Mouse (Mus musculus): Measurements from ENCODE around the gene Notch1. TPM values are rescaled to one million over a fixed set of nuclear protein-coding genes. Genes with fewer than 3 reads are reported as not detected.

Gene Notch1
- total RNA-seq, 2 experiments from 2014 or later: 6.1 to 10.0 TPM

DNA sequence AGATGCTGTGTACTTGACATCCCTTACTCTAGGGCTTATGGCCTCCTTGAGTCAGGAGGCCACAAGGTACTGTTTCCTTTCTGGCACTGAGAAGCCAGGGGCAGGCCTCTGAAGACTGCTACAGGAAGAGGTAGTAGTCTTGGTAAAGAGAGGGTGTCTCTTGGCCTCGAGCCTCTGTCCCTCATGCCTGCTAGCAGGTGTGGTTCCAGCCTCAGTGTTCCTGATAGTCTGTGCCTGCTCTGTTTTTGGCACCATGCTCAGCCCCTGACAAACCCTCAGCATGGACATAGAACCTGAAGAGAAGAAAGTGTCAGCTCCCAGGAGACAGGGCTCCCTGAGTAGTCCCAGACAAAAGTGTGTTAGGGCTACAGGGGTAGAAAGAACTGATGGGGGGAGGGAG lies 69.0 kb downstream of the Notch1 start:
- no peak for DNase-seq (ENCODE audit: low spot score)

DNA sequence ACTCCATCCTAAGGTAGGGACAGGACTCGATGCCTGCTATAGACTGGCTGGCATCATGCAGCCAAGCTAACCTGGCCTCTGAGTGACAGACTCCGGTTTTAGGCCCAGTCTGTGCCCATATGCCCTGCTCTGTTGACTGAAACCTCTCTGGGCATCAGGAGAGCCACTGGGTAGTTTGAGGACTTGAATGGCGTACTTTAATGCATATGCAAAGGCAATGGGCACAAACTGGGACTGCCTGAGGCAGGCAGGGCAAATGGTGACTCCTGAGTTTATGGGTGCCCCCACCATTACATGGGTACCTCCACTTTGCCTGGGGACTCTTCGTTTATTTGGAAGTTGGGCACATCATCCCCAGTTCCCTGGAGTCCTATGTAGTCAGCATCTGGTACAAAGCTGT lies 69.8 kb downstream of the Notch1 start:
- DNase-seq (ENCODE audit: low spot score): no peak

DNA sequence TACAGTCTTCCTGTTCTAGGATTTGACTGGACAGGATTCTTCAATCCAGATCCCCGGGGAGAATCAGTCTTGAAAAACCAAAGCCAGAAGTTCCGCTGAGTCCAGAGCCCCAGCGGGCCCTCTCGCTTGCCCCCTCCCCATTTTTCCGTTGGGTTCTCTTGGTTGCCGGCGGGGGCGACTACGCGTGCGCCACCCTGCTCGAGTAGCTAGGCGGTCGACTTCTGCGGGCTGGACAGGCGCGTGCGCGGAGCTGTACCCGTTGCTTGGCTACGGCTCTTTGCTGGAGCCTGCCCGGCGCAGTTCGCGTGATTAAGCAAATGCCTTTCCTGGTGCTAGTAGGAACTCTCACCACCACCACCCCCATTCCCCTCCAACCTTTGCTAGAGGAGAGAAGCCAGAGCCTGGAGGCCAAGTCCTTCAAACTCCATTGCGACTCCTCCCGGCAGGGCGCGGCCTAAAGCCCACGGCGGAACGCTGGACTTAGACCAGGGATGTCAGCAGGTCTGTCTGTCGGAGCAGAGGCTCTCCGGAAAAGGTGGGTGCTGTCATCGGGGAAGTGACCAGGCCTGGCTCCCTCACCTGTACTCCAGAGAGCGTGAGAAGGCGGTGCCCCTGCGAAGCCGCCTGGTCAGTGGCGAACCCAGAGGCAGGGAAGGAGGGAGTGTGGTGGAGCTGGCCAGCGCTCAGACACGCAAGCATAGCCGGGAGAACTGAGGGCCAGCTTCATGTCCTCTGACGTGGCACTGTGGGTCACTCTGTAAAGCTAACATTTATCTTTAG lies 70.6 kb downstream of the Notch1 start:
- DNase-seq (ENCODE audit: low spot score): peak; percentile 91

DNA sequence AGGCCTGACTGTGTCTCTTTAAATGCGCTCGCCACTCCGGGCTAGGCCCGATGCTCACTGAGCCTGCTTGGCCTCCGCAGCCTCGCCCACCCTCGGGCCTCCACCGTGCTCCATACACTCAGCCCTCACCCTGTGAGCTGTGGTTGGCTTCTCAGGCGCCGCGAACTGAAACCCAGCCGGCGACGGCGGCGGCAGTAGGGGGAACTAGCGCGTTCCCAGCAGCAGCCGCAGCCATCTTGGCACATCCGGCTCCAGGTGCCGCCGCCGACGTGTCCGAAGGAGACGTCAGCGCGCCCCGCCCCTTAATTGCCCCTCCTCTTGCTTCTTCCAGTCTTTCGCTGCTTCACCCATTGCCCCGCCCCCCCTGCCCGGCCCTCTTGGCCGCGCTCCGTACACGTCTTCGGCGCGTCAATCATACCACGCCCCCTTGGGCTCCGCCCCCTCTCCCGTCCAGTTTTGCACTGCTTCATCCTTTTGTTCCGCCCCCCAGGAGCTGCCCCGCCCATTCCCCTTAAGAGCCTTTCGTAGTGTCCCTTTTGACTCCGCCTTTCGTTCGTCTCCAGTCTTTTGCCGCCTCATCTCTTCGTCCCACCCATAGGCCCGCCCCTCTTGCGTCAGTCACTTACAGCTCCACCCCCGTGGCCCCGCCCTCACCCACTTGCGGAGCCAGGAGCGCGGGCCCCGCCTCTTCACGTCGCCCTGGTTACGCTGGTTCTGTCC lies 71.4 kb downstream of the Notch1 start, which contains the start of gene Sec16a:
TSS of gene Sec16a (minus strand) at position 271 of the 720 bp plus-strand sequence.
- peak; percentile 100 for DNase-seq (ENCODE audit: low spot score)

DNA sequence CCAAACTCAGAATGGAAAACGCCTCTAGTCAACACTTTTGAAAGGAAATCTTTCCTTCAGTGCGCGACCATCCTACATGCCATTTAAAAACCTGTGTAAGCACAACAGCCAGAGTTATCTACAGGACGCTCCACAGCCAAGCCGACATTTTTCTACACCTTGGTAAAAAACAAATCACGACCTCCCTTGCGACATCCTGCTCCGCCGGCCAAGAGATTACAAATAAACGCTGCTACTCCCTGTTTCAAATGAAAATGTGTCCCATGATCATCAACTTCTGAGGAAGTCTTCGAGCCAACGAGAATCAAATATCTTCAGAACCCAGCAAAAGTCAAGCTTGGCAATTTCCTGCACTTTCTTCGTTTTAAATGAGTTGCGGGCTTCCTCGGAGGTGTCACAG lies 72.1 kb downstream of the Notch1 start:
- no peak for DNase-seq (ENCODE audit: low spot score)

DNA sequence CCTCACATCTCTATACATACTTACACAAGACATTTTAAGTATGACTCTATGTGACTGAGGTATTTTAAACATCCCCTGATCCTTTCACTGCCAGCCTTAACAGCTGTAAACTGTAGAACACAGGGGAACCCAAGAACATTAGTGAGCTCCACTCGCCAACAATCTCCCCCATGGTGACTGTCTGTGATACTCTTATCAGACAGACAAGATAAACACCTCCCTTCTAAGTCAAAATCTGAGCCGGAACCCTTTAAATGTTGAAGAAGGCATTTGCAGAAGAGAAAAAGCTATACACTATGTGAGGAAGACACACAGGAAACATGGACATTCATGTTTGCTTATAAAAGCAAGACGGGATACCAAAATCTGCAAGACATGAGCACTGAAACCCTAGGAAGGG lies 72.6 kb downstream of the Notch1 start:
- no peak for DNase-seq (ENCODE audit: low spot score)

DNA sequence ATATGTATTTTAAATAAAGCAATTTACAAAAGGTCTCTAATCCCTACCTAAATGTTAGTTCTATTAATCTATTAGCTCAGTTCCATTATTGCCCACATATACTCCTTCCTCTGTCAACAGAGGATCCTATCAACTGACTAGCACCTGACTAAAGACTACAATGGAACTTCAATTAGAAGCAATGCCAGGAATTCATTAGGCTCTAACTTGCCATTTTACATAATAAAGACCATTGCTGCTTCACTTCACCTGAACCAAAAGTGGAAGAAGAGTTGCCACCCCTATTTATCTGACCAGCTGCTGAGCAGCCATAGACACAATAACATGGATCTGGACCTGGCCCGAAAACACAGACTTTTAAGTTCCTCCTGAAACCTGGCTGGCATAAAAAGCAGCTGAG lies 73.6 kb downstream of the Notch1 start:
- DNase-seq (ENCODE audit: low spot score): no peak

DNA sequence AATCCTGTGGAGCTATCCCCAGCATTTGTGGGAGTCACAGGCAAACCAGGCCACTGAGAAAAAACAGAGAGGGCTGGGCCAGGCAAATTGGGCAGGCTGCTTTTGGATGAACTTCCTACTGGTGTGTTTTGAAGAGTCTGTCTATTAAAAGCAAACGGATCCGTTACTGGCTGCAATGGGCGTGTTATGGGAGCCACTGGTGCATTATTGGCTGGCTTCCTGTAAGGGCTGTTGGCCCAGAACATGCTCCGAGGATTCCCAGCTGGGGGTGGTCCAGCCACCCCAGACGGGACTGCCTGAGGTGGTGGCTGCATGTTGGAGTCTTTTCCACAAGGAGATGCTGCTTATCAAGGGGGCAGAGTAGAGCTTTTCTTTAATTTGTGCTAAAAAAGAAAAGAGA lies 74.8 kb downstream of the Notch1 start:
- peak; percentile 71 for DNase-seq (ENCODE audit: low spot score)

DNA sequence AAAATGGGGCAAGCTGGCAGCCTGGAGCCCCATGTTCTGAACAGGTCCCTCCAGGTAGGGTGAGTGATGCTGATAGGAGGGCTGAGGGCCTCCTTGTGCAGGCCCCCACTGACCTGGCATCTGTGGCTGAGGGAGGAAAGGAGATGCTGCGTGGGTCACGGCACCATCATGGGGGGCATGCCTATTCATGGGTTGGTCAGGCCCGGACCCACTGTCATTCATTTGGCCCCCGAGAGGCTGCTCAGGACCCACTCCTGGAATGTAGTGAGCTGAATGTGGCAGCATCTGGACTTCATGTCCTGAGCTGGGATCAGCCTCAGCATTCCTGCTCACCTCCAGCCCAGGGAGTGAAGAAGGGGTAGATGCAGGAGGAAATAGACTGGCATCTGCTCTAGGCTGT lies 75.2 kb downstream of the Notch1 start:
- no peak for DNase-seq (ENCODE audit: low spot score)

DNA sequence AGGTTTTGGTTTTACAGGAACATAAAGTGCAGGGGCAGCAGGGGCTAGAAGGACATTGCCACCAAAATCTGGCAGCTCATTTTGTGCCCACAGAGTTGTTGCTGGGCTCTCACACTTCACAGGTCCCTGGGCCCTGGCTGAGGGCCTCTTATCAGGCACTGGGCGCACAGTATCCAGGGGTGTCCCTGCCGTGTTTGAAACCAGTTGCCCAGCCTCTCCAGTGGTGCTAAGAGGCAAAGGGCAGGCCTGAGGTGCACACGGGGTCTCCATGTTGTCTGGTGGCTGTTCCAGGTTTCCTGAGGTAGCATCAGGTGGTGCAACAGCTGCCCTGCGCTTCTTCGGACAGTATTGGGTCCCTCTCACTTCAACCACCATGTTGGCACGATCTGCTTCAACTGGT lies 76.8 kb downstream of the Notch1 start:
- DNase-seq (ENCODE audit: low spot score): no peak

DNA sequence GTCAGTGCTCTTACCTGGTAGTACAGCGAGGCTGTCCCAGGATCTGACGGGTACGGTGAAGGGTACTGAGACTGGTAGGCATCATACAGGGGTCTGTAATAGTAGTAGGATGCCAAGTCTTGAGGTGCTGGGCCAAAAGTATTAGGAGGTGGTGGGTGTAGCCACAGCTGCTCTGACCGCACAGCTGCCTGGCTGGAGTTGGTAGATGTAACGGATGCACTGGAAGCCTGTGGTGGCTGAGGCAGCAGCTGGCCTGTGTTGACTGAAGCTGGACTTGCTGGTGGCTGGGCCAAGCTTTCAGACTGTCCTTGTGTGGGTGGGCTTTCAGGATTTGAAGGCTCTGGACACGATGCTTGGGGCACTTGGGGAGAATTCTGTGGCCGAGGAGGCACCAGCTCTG lies 78.1 kb downstream of the Notch1 start:
- DNase-seq (ENCODE audit: low spot score): no peak

DNA sequence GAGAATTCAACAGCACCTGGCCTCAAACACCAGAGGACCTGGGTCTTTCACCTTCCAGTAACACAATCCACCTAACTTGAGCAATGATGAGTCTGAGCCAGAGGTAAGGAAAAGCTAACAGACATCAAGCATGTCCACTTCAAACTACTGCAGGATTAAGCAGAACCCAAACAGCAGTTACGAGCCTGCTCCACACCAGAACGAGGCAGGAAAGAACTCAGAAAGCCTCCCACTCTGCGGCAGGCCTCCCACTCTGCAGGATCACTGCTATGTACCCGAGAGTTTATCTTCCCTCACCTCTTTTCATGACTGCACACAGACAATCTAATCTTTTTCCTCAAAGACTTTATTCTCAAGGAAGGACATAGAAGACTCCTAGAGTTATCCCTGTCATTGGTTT lies 79.2 kb downstream of the Notch1 start:
- DNase-seq (ENCODE audit: low spot score): no peak

DNA sequence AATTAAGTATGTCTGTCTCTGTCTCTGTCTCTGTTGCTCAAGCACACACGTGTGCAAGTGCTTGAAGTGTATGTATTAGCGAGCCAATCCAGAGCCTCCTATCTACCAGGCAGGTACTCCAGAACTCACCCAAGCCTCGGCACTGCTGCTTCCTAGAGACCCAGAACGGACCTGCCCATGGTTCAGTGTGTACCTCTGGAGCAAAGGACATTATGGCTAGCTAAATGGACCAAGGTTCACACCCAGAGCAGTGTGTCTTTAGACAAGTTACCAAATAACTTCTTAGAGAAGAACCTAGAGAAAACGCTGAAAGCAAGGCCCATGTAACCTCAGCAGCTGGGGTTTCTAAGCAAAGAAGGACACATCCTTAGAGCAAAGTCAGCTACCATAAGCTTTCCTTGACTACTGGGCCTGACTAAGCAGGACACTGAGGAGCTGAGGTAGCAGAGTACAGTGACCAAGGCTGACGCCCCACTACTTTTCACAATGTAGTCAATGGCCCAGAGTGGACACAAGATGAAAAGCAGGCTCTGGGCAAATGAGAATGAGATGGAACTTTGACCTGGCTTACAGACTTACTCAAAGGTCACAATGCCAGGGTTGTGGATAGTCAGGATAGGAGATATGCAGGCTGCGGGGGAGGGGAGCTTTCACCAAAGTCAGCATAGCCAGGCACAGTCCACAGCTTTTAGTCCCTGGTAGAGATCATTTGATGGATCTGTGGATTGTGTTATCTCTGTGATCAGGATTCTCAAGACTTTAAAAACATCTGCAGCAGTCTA lies 81.5 kb downstream of the Notch1 start:
- no peak for DNase-seq (ENCODE audit: low spot score)

DNA sequence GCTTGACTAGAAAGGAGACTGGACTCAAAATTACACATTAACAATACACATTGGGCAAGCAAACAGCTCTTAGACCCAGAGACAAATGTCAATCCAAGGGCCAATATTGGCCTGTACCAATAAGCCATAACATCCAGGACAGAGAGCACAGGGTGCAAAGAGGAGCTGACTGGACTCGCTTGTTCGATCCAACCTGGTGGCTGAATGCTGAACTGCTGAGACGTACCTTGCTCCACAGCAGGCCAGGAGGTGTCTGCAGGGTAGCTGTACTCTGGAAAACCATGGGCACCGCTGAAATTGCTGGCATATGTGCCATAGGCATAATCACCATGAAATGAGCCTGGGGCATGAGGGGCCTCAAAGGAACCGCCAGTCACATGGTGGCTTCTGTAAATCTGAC lies 86.6 kb downstream of the Notch1 start:
- DNase-seq (ENCODE audit: low spot score): no peak

DNA sequence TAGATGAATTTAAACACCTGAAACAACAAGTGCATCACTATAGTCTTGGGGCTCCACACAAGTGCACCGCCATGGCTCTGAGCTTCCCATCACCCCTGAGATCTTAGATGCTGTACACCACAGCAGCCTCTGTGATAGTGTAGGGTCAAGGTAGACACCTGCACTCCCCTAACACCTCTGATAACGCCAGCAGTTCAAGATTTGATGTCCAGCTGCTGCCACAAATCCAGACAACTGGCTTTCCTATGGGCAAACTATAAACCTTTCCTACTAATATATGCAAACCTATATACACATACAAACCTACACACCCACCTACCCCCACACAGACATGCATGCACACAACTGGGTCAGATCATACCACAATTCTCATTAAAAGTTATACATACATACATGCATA lies 91.9 kb downstream of the Notch1 start:
- no peak for DNase-seq (ENCODE audit: low spot score)

DNA sequence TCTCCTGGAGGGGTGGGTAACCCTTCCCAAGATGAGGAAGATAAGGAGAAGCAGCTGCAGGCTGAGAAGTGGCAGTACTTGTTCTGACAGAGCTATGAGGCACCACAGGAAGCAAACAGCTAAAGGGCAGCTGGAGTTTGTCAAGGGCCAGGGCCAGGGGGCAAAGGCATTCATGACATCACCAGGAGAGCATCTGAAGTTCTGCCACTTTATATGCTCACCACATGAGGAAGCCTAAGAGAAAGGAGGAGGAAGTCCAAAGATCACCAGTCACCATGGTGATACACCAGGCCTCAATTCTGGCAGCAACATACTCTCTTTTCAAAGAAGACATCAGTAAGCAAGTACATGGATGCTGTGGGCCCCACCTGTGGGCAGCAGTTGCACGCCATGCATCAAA lies 93.4 kb downstream of the Notch1 start:
- no peak for DNase-seq (ENCODE audit: low spot score)

DNA sequence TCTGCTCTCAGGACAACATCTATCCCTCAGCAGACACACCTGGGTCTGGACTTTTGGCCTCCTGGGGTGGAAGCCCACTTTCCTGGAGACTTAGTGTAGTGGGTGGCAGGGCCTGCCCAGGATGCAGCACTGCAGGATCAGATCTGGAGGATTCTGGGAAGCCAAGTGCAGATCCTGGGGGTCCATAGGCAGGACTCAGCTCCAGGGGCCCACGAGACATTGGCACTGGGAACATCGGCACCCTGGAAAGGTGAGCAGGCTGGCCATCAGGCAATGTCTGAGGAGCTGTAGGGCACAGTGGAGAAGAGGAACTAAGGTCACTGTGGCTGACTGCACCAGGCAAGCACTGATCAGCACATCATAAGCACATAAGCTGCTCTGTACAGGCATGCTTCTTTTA lies 94.5 kb downstream of the Notch1 start:
- DNase-seq (ENCODE audit: low spot score): no peak

DNA sequence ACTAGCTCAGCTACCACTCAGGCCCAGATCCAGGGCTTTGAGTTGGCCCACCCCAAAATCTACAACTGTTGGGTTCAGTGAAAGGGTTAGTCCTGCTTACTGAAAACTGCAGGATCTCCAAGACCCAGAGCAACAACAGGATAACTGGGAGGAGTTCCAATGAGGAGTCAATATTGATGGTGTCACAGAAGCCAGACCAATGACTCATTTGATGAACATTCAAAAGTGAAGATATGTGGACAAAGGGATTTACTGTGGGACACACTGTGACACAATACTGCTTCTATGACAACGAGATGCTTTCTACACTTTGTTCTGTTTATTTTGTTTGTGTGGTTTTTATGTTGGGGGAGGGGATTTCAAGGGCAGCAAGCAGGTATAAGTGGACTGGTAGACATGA lies 98.3 kb downstream of the Notch1 start:
- no peak for DNase-seq (ENCODE audit: low spot score)

DNA sequence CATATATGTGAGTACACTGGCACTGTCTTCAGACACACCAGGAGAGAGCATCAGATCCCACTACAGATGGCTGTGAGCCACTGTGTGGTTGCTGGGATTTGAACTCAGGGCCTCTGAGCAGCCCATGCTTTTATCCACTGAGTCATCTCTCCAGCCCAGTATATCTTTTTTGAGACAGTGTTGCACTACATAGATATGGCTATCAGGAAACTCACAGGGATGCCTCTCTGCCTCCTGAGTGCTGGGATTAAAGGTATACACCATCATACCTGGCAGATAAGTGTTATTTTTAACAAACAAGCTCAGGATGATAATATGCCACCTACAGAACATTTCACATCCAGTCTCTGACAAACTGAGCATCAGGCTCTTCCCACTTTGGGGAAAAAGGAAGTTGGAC lies 99.4 kb downstream of the Notch1 start:
- DNase-seq (ENCODE audit: low spot score): no peak

DNA sequence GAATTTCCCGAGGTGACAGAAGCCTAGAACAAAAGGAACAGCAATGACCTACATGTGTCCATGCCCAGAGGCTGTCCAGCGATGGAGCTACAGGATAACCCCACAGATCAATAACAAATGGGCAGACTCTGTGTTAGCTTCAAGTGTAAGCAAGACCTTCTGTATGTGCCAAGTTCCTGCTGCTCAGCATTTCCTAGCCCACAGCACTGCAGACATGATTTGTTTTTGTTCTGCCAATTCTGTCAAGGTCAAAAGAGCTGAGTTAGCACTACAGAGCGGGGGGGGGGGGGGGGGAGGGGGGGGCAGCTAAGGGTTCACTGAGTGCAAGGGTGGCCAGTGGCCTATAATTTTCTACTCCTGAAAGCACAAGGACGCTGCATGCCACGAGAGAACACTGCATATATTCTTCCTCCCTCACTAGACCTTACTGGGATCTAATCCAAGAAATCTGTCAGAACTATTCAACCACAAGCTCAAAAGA lies 105.5 kb downstream of the Notch1 start:
- no peak for DNase-seq (ENCODE audit: low spot score)

DNA sequence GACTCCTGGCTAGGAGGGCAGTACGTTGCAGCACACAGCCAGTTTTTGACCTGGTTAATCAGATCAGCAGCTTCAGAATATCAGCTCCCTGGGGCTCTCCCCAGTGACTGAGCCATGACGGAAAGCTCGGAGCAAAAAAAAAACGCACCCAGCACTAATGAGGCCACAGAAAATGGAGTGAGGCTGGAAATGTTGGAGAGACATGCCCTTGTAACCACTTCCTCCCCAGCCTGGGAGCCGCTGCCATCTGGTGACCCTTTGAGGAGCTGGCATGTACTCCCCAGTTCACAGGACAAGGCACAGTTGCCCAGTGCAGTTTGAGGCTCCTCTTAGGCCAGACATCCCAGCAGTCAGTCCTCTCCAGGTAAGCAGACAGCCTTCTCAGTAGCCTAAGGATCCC lies 106.4 kb downstream of the Notch1 start:
- no peak for DNase-seq (ENCODE audit: low spot score)

DNA sequence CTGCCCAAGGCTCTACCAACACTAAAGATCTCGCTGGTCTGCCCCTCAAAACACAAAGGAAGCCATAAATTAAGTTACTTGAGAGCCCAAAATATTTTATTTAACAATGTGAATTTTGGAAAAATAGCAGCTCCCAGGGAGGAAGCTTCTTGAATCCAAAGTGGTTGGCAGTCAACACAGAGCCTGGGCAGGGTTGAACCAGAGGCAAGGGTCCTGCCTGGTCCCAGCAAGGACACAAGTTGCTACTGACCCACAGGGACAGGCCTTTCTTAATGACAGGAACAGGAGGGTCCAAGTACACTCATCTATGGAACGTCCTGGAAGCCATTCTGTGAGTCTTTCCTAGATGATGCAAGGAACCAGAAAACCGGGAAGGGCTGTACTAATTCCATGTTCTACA lies 107.1 kb downstream of the Notch1 start:
- no peak for DNase-seq (ENCODE audit: low spot score)

Measured in gastrocnemius, adult 18-20 months (tissue).